Mouse (Mus musculus): Measurements from ENCODE around the gene Cdkn2aip. TPM values are rescaled to one million over a fixed set of nuclear protein-coding genes. Genes with fewer than 3 reads are reported as not detected.

Cdkn2aip gene
- total RNA-seq, 2 experiments from 2014 or later = 5.0 to 5.2 TPM

DNA sequence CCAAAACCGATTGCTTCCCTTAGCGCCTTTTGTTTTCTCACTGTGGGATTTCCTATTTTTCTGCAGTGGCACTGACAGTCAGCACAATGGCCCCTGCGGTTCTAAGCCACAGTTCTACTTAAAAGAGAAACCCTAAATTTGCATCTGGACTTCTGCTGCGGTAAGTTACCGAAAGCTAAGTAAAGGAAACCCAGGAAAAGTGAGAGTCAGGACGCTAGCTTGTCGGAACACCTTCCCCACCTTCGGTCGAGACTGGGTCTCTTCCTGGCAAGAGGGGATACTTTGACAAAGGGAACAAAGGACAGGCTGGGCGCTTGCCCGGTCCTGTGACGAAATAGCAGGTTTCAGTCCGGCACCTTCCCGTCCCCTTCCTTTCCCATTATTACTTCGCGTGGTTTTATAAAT is 23.1 kb downstream of the Cdkn2aip start:
- H3K27ac ChIP-seq = peak overlapping the region; percentile 44
- peak overlapping the region; percentile 52 for H3K4me3 ChIP-seq
- TF ChIP-seq CTCF (IDR thresholded peaks at IDR 0.05) = no peak
- DNase-seq = no peak
- intact Hi-C loops (cut with DNase I) = no loop called here

GRCm38 (mm10) chr8:47689704-47690326 is 23.9 kb downstream of the Cdkn2aip start:
- TF ChIP-seq CTCF (IDR thresholded peaks at IDR 0.05) = peak; percentile 31; the same call in 1 of the 2 replicates
- intact Hi-C loops (cut with DNase I) = no loop called here
- H3K27ac ChIP-seq = no peak overlapping the region

DNA sequence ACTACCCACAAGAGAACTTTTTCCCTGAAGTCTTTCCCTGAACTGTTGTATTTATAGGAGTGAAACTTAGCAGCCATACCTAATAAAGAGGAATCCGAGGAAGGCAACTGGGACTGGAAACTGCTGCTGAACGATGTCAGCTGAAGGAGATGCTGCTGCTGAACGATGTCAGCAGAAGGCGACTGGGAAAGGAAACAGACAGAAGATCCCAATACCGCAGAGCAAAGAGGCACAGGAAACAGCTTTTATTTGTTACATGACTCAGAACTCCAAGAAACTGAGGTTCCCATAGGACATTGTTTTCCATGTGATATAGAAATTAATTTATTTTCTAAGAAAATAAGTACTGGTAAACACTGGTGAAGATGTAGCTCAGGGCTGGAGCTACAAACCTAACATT is 29.3 kb downstream of the Cdkn2aip start:
- intact Hi-C loops (cut with DNase I) = no loop called here
- no peak for DNase-seq
- no peak overlapping the region for H3K4me3 ChIP-seq
- no peak for TF ChIP-seq CTCF (IDR thresholded peaks at IDR 0.05)
- H3K27ac ChIP-seq = no peak overlapping the region

More at GRCm38 (mm10) chr8:47689704-47690326, 23.9 kb downstream of the Cdkn2aip start:
- no peak overlapping the region for H3K4me3 ChIP-seq
- no peak for DNase-seq

GRCm38 (mm10) chr8:47683994-47684393 is 29.7 kb downstream of the Cdkn2aip start:
- DNase-seq = no peak
- intact Hi-C loops (cut with DNase I) = no loop called here
- TF ChIP-seq CTCF (IDR thresholded peaks at IDR 0.05) = no peak

GRCm38 (mm10) chr8:47680306-47680705 is 33.4 kb downstream of the Cdkn2aip start:
- DNase-seq = no peak
- no peak for TF ChIP-seq CTCF (IDR thresholded peaks at IDR 0.05)
- intact Hi-C loops (cut with DNase I) = no loop called here

More at GRCm38 (mm10) chr8:47683994-47684393, 29.7 kb downstream of the Cdkn2aip start:
- Histone ChIP-seq H3K4me3 (no peak overlapping the region), H3K27ac (no peak overlapping the region)

GRCm38 (mm10) chr8:47679603-47680002 is 34.1 kb downstream of the Cdkn2aip start:
- intact Hi-C loops (cut with DNase I) = loop anchor here (5.0 kb wide), 2 partner anchors 33 to 112 kb away; partner anchors contain the start of gene Cdkn2aip
- DNase-seq = no peak
- Histone ChIP-seq H3K4me3 (no peak overlapping the region), H3K27ac (no peak overlapping the region)
- TF ChIP-seq CTCF (IDR thresholded peaks at IDR 0.05) = peak; percentile 5; the same call in 1 of the 2 replicates

More at GRCm38 (mm10) chr8:47680306-47680705, 33.4 kb downstream of the Cdkn2aip start:
- H3K27ac ChIP-seq = no peak overlapping the region
- H3K4me3 ChIP-seq = no peak overlapping the region

- intact Hi-C loops (cut with DNase I) = loop anchor here (5.0 kb wide), 2 partner anchors 36 to 109 kb away; partner anchors contain the start of gene Cdkn2aip
These were observed 37.1 kb downstream of the Cdkn2aip start for GRCm38 (mm10) chr8:47676631-47677030.

DNA sequence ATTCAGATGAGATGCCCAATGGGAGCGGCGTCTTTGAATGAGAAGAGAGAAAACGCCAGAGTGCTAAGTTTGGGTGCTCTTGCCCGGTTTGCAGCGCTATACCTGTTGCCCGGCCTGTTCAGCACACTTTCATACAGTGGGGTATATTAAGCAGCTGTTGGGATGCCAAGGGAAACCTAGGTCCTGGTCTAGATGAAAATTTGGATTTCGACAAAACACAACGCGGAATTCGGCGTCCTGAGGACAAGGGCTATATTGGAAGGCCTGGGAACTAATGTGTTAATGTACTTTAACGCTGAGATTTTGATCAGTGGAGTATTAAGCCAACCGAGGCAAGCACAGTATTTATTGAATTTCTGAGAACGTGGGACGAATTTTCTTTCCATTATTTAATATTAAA is 37.5 kb downstream of the Cdkn2aip start:
- peak overlapping the region; percentile 91 for H3K4me3 ChIP-seq
- H3K27ac ChIP-seq = peak overlapping the region; percentile 99
- DNase-seq = no peak
- TF ChIP-seq CTCF (IDR thresholded peaks at IDR 0.05) = no peak
- intact Hi-C loops (cut with DNase I) = loop anchor here (5.0 kb wide), 2 partner anchors 36 to 109 kb away; partner anchors contain the start of gene Cdkn2aip

More at GRCm38 (mm10) chr8:47676631-47677030, 37.1 kb downstream of the Cdkn2aip start:
- Histone ChIP-seq H3K4me3 (peak overlapping the region; percentile 91), H3K27ac (peak overlapping the region; percentile 99; the same call in 1 of the 2 replicates)
- no peak for DNase-seq
- no peak for TF ChIP-seq CTCF (IDR thresholded peaks at IDR 0.05)

DNA sequence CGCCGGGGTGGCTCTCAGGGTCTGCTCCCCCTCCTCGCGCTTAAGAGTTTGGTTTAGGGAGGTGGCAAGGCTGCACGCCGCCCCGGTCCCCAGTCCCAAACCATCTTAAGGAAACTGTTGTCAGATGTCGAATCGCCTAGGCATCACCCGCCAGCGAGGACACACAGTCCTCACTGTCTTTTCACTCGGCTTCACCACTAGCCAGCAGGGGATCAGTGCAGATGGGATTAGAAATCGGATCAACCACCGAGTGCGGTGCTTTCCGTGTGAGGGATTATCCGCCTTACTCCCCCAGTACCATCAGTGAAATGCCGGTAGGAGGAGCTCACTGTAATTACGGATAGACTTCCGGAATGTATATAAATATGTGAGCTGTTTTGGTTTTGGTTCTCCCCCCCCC is 37.9 kb downstream of the Cdkn2aip start:
- intact Hi-C loops (cut with DNase I) = loop anchor here (2.0 to 5.0 kb wide), 3 partner anchors 37 to 108 kb away; partner anchors contain the start of gene Cdkn2aip

GRCm38 (mm10) chr8:47674777-47675710 is 38.7 kb downstream of the Cdkn2aip start, which contains the start of gene Ing2:
Gene Ing2 (minus strand): TSS chr8:47675556.
- peak within 1 kb of the TSS; percentile 99 for H3K27ac ChIP-seq
- DNase-seq = peak; percentile 100
- peak; percentile 24; the same call in 1 of the 2 replicates for TF ChIP-seq CTCF (IDR thresholded peaks at IDR 0.05)
- intact Hi-C loops (cut with DNase I) = loop anchor here (2.0 to 5.0 kb wide), 4 partner anchors 37 to 143 kb away; partner anchors contain the start of genes Cdkn2aip, Rwdd4a and Trappc11
- H3K4me3 ChIP-seq = peak within 1 kb of the TSS; percentile 91

More for the DNA sequence above, 37.9 kb downstream of the Cdkn2aip start:
- Histone ChIP-seq H3K4me3 (peak overlapping the region; percentile 91), H3K27ac (peak overlapping the region; percentile 99)
- no peak for TF ChIP-seq CTCF (IDR thresholded peaks at IDR 0.05)
- no peak for DNase-seq

DNA sequence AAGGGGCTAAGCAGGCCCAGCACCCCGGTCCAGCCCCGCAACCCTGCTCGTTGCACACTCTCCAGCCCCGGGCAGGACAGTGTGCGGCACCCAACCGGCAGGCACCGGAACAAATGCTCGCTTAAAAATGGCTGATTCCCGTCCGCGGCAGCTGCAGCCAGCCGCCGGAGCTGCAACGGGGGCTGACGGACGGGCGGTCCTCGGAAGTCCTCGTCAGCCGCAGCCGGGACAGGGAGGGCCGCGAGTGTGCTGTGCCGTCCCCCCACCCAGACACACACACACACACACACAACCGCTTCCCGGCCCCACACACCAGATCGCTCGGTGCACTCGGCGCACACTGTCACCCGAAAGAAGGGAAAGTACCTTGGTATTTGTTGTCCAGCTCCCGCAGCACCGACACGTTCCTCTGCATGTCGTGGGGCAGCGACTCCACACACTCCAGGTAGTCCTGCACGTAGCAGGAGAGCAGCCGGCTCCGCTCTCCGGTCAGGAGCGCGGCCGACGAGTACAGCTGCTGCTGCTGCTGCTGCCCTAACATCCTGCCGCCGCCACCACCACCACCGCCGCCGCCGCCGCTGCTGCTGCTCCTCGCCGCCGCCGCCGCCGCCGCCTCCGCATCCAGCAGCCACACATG is 39.5 kb downstream of the Cdkn2aip start:
- Histone ChIP-seq H3K4me3 (peak overlapping the region; percentile 91), H3K27ac (peak overlapping the region; percentile 99)
- peak; percentile 54 for DNase-seq
- TF ChIP-seq CTCF (IDR thresholded peaks at IDR 0.05) = no peak
- intact Hi-C loops (cut with DNase I) = loop anchor here (2.0 to 5.0 kb wide), 2 partner anchors 69 to 142 kb away; partner anchors contain the start of genes Rwdd4a and Trappc11

Measured in gastrocnemius, adult 2 months (tissue).